Mouse (Mus musculus) embryonic facial prominence, embryonic 11.5 days (tissue): ENCODE data around the gene Olfr769. TPM values are rescaled to one million over a fixed set of nuclear protein-coding genes. Genes with fewer than 3 reads are reported as not detected.
"Not testable (repeated sequence)": the region's sequence is repeated elsewhere in the genome, so short reads cannot be mapped to it uniquely, and the experiment has no call there.

Experiments
- ATAC-seq: fragments of 200-750 bp; cut with Nextera tagmentation; replicated peaks from 2 replicates; pipeline ENCODE4 v1.8.0; 2017; ENCODE audit warnings: low read depth; ENCODE audit not compliant: insufficient number of reproducible peaks, low FRiP score, low TSS enrichment
- DNase-seq: peaks from one replicate; pipeline ENCODE4 v3.0.0-alpha.2; 2015; ENCODE audit warnings: low spot score
- H3K27ac ChIP-seq: fragments of 300-500 bp; sonication (generic); replicated peaks from 2 replicates; pipeline ENCODE4 v1.5.1; 2014; ENCODE audit warnings: mild to moderate bottlenecking, low read depth, low read length, control low read depth
- H3K27me3 ChIP-seq: fragments of 300-500 bp; sonication (generic); 2 replicates; pipeline ENCODE4 v1.6.1; 2014; ENCODE audit warnings: mild to moderate bottlenecking, low read length, moderate library complexity, mixed read lengths; ENCODE audit not compliant: control insufficient read depth, insufficient read depth
- H3K36me3 ChIP-seq: fragments of 300-500 bp; sonication (generic); replicated peaks from 2 replicates; pipeline ENCODE4 v1.6.1; 2014; ENCODE audit warnings: low read depth, mild to moderate bottlenecking, low read length, moderate library complexity, mixed read lengths; ENCODE audit not compliant: control insufficient read depth, insufficient read depth
- H3K4me1 ChIP-seq: fragments of 300-500 bp; sonication (generic); 2 replicates; pipeline ENCODE4 v1.6.1; 2014; ENCODE audit warnings: low read length, mixed read lengths; ENCODE audit not compliant: control insufficient read depth, insufficient read depth
- H3K4me2 ChIP-seq: fragments of 300-500 bp; sonication (generic); 2 replicates; pipeline ENCODE4 v1.6.1; 2014; ENCODE audit warnings: low read depth, mild to moderate bottlenecking, control low read depth, low read length, moderate library complexity
- H3K4me3 ChIP-seq: fragments of 300-500 bp; sonication (generic); 2 replicates; pipeline ENCODE4 v1.5.1; 2014; ENCODE audit warnings: low read depth, low read length, control low read depth
- H3K9ac ChIP-seq: fragments of 300-500 bp; sonication (generic); replicated peaks from 2 replicates; pipeline ENCODE4 v1.6.1; 2014; ENCODE audit warnings: mild to moderate bottlenecking, control low read depth, low read length
- H3K9me3 ChIP-seq: fragments of 300-500 bp; sonication (generic); replicated peaks from 2 replicates; pipeline ENCODE4 v1.6.1; 2016; ENCODE audit warnings: mild to moderate bottlenecking, low read length, inconsistent platforms, mixed read lengths; ENCODE audit not compliant: control insufficient read depth
- WGBS: fragments of 180-500 bp; shearing (Covaris S2); extraction: QIAGEN DNeasy Blood & Tissue Kit; methylation state at CpG from one replicate; pipeline ENCODE4 v1.1.7; 2014; 5-methylcytosine and 5-hydroxymethylcytosine counted together
- polyA plus RNA-seq: library from polyadenylated mRNA; unstranded; fragments of >200 nt; fragmentation: Nextera tagmentation; extraction: Ambion mirVana; gene quantifications from 2 replicates; pipeline ENCODE4 v1.2.1, GENCODE M21; 2014

Gene Olfr769
- not detected in 2 replicates for polyA plus RNA-seq

GRCm38 (mm10) chr10:129117761-129118160 lies at the start of gene Olfr769:
Gene Olfr769 (minus strand): TSS chr10:129117861.
- Histone ChIP-seq H3K36me3 (no peaks in the 10 kb centered on the region), H3K9me3 (no peaks in the 10 kb centered on the region), H3K27ac (no peak within 1 kb of the TSS), H3K4me2 (no peak within 1 kb of the TSS), H3K9ac (no peak within 1 kb of the TSS), H3K27me3 (no peaks in the 10 kb centered on the region), H3K4me1 (no peaks in the 10 kb centered on the region), H3K4me3 (no peak within 1 kb of the TSS)
- DNase-seq, result no peak
- 88% methylated on average over 2 of the region's 2 CpGs for WGBS
- no peak for ATAC-seq

- Histone ChIP-seq H3K36me3 (no peaks in the 10 kb centered on the region), H3K9ac (no peak within 1 kb of the TSS), H3K4me1 (no peaks in the 10 kb centered on the region), H3K27me3 (no peaks in the 10 kb centered on the region), H3K27ac (no peak within 1 kb of the TSS), H3K4me2 (no peak within 1 kb of the TSS), H3K4me3 (no peak within 1 kb of the TSS), H3K9me3 (no peaks in the 10 kb centered on the region)
- 88% methylated on average over 1 of the region's 1 CpGs for WGBS
- no peak for ATAC-seq
- DNase-seq, result no peak
Observed at GRCm38 (mm10) chr10:129164651-129165050, 47.0 kb upstream of the Olfr769 start, which contains the start of gene Olfr771. Gene Olfr771 (minus strand): TSS chr10:129164751.

- no peak for ATAC-seq
- Histone ChIP-seq H3K4me2 (no peak within 1 kb of the TSS), H3K4me3 (no peak within 1 kb of the TSS), H3K36me3 (no peaks in the 10 kb centered on the region), H3K9ac (no peak within 1 kb of the TSS), H3K9me3 (no peaks in the 10 kb centered on the region), H3K27ac (no peak within 1 kb of the TSS), H3K4me1 (no peaks in the 10 kb centered on the region), H3K27me3 (no peaks in the 10 kb centered on the region)
- WGBS, result 88% methylated on average over 2 of the region's 2 CpGs
- DNase-seq, result no peak
Observed at GRCm38 (mm10) chr10:129138898-129139297, 21.2 kb upstream of the Olfr769 start, which contains the start of gene Olfr770. Gene Olfr770 (minus strand): TSS chr10:129138998.

- DNase-seq (no peak), ATAC-seq (no peak)
- Histone ChIP-seq H3K4me2 (no peak overlapping the region), H3K27me3 (no peaks in the 10 kb centered on the region), H3K4me1 (no peaks in the 10 kb centered on the region), H3K4me3 (no peak overlapping the region), H3K9ac (no peak overlapping the region), H3K36me3 (no peaks in the 10 kb centered on the region), H3K9me3 (no peaks in the 10 kb centered on the region), H3K27ac (no peak overlapping the region)
- 92% methylated on average over 3 of the region's 3 CpGs for WGBS
Observed at GRCm38 (mm10) chr10:129115146-129115545, 2.5 kb downstream of the Olfr769 start.

- WGBS, result 22% methylated on average over 3 of the region's 3 CpGs
- DNase-seq (no peak), ATAC-seq (no peak)
- no peak overlapping the region for H3K4me3 ChIP-seq
- no peaks in the 10 kb centered on the region for H3K9me3 ChIP-seq
- no peaks in the 10 kb centered on the region for H3K36me3 ChIP-seq
- H3K4me1 ChIP-seq, result no peaks in the 10 kb centered on the region
- H3K27me3 ChIP-seq, result no peaks in the 10 kb centered on the region
- H3K4me2 ChIP-seq, result no peak overlapping the region
- H3K27ac ChIP-seq, result no peak overlapping the region
- no peak overlapping the region for H3K9ac ChIP-seq
Observed at GRCm38 (mm10) chr10:129101231-129101630, 16.4 kb downstream of the Olfr769 start.

- 82% methylated on average over 1 of the region's 1 CpGs for WGBS
- H3K27ac ChIP-seq, result no peak within 1 kb of the TSS
- H3K27me3 ChIP-seq, result no peaks in the 10 kb centered on the region
- no peak for ATAC-seq
- no peak within 1 kb of the TSS for H3K4me2 ChIP-seq
- no peak for DNase-seq
- H3K4me1 ChIP-seq, result no peaks in the 10 kb centered on the region
- H3K9me3 ChIP-seq, result no peaks in the 10 kb centered on the region
- no peak within 1 kb of the TSS for H3K9ac ChIP-seq
- H3K36me3 ChIP-seq, result no peaks in the 10 kb centered on the region
- H3K4me3 ChIP-seq, result no peak within 1 kb of the TSS
Observed at GRCm38 (mm10) chr10:129099275-129099674, 18.4 kb downstream of the Olfr769 start, which contains the start of gene Olfr768. Gene Olfr768 (minus strand): TSS chr10:129099375.

GRCm38 (mm10) chr10:129082810-129083209 lies 34.9 kb downstream of the Olfr769 start, which contains the start of gene Olfr767:
Gene Olfr767 (minus strand): TSS chr10:129082910.
- not testable (repeated sequence) for H3K9me3 ChIP-seq, H3K4me1 ChIP-seq, H3K9ac ChIP-seq, DNase-seq, ATAC-seq, H3K4me2 ChIP-seq, H3K27me3 ChIP-seq, H3K4me3 ChIP-seq, H3K27ac ChIP-seq, H3K36me3 ChIP-seq

- ATAC-seq, result no peak
- Histone ChIP-seq H3K36me3 (no peaks in the 10 kb centered on the region), H3K9ac (no peak within 1 kb of the TSS)
Observed at GRCm38 (mm10) chr10:129068877-129069276, 48.8 kb downstream of the Olfr769 start, which contains the start of gene Olfr766-ps1. Gene Olfr766-ps1 (minus strand): TSS chr10:129068977.

More at GRCm38 (mm10) chr10:129068877-129069276, 48.8 kb downstream of the Olfr769 start, which contains the start of gene Olfr766-ps1:
- no peak within 1 kb of the TSS for H3K4me2 ChIP-seq
- no peak within 1 kb of the TSS for H3K27ac ChIP-seq
- WGBS, result 87% methylated on average over 2 of the region's 2 CpGs
- H3K27me3 ChIP-seq, result no peaks in the 10 kb centered on the region
- H3K9me3 ChIP-seq, result no peaks in the 10 kb centered on the region
- no peak within 1 kb of the TSS for H3K4me3 ChIP-seq
- H3K4me1 ChIP-seq, result no peaks in the 10 kb centered on the region
- no peak for DNase-seq
